Mouse (Mus musculus) v-Abl transformed pro-B cells (cell line): ENCODE results near the gene Fam219b.

Experiments
- in situ Hi-C, 2 experiments: fragments of 400-800 bp; cut with MboI; formaldehyde crosslinking; loops; one replicate each; pipeline ENCODE4 v1.15.1; 2025; ENCODE audit not compliant: unreplicated experiment in 2 of 2

The Fam219b gene

DNA sequence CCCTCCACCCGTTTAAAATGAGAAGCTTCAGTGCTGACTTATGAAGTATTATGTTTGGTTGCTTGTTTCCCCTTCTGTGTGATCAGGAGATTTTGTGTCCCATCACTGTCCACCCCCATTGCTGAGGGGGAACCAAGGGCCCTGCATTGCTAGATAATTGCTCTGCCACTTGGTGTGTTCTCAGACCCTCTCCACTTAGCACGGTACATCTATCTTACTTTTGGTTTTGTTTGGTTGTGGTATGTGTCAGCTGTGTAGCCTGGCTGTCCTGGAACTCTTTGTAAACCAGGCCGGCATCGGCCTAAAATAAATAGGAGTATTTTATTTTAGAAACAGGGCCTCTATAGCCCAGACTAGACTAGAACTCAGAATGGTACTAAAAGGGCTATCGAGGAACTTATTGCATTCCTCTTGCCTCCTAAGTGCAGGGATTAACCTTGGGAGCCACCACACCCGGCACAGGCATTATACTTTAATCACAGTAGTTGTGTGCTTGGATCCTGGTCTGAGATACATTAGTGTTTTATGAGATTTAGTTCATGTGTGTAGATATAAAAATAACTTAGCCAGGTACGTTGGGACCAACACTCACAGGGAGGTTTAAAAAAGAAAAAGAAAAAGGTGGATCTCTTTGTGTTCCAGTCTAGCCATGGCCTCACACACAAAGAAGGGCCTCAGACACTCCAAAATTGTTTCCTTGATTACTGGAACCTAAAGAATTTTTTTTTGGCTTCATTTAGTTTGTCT lies 15.0 kb upstream of the Fam219b start:
- in situ Hi-C loops, result loop anchor here (5.0 to 25.0 kb wide), 6 partner anchors 35 to 585 kb away; partner anchors contain the start of genes Csk (in 1 of the 2), Cyp11a1 (in 1 of the 2), Imp3 (in 1 of the 2) and Ppcdc (in 1 of the 2)

DNA sequence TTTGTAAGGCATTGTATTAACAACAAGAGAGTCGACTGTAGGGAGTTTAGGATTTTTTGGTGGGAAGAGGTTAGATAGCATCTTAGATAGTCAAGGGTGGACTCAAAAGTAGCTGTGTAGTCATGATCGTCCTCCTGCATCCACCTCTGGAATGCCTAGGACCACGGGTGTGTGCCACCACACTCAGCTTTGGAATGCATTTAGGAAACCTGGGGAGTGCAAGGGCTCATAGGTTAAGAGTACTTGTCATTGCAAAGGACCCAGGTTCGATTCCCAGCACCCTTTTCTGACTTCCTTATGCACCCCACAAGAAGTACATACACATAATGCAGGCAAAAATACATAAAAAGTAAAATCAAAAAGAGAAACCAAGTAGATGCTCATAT lies 14.5 kb upstream of the Fam219b start:
- in situ Hi-C loops, result loop anchor here (5.0 to 25.0 kb wide), 6 partner anchors 36 to 586 kb away; partner anchors contain the start of genes Csk (in 1 of the 2), Cyp11a1 (in 1 of the 2), Imp3 (in 1 of the 2) and Ppcdc (in 1 of the 2)

DNA sequence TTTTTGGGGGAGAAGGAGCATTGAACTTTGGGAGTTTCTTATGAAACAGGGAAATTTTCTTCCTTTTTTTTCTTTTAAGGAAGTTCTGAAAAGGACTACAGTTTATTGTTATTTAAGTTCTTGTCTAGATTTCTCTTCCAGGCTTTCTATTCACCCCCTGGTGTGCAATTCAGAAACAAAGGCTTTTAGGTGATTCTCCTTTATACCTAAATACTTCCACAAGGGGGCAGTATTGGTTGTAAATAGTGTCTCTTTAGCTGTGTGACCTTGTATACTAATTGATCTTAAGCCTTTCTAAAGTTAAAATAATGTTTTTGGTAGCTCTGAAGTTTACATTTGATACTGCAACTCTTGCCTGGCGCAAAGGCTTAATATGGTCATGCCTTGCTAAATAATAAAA lies 13.6 kb upstream of the Fam219b start:
- in situ Hi-C loops, result loop anchor here (5.0 to 25.0 kb wide), 6 partner anchors 36 to 586 kb away; partner anchors contain the start of genes Csk (in 1 of the 2), Cyp11a1 (in 1 of the 2), Imp3 (in 1 of the 2) and Ppcdc (in 1 of the 2)

DNA sequence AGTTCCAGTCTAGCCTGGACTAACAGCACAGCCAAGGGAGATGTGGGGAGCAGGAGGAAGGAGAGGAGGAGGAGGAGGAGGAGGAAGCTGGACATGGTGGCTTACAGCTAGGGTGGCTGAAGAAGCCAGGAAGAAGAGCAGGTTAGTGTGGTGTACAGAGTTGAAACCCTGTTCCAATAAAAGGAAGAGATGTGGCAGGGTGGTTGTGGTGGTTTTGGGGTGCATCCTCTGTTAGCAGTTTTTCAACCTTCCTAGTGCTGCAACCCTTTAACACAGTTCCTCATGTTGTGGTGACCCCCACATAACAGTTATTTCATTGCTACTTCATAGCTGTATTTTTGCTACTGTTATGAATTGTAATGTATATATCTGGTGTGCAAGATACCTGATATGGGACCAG lies 12.9 kb upstream of the Fam219b start:
- in situ Hi-C loops, result loop anchor here (5.0 to 25.0 kb wide), 6 partner anchors 37 to 587 kb away; partner anchors contain the start of genes Csk (in 1 of the 2), Cyp11a1 (in 1 of the 2), Imp3 (in 1 of the 2) and Ppcdc (in 1 of the 2)

DNA sequence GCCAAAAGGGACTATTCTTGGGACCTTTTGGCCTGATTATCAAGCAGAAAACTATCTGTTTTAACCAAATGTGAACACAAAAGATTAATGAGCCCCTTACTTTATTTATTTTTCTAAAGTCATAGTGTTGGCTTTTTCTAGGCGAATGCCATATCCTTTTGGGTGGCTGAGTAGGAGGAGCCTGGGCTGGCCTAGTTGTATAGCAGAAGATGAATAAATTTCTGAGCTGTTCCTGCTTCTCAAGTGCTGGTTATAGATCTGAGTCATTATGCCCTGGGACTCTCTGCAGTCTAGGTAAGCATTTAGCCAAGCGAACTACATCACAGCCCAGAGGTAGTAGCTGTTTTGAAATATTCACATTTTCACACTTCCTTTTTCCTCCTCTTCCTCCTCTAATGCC lies 11.8 kb upstream of the Fam219b start:
- in situ Hi-C loops, result loop anchor here in 1 of 2 experiments (10.0 kb wide), 2 partner anchors 219 to 479 kb away; partner anchors contain the start of gene Cyp11a1

DNA sequence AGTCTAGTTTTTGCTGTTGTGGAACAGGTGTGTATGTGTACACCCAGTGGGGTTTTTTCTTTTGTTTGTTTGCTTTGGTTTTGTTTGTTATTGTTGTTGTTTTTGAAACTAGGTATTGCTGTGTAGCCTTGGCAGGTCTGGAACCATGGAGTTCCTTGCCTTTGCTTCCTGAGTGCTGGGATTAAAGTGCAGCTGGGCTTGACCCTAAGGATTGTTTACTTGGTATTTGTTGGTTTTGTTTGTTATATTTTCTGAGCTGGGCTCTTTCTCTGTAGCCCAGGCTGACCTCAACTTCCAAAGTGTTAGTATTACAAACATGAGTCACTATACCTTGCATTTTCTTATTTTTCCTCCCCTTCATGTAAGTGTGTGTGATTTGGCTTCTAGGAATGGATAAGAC lies 10.9 kb upstream of the Fam219b start:
- in situ Hi-C loops, result loop anchor here in 1 of 2 experiments (10.0 kb wide), 2 partner anchors 218 to 478 kb away; partner anchors contain the start of gene Cyp11a1

DNA sequence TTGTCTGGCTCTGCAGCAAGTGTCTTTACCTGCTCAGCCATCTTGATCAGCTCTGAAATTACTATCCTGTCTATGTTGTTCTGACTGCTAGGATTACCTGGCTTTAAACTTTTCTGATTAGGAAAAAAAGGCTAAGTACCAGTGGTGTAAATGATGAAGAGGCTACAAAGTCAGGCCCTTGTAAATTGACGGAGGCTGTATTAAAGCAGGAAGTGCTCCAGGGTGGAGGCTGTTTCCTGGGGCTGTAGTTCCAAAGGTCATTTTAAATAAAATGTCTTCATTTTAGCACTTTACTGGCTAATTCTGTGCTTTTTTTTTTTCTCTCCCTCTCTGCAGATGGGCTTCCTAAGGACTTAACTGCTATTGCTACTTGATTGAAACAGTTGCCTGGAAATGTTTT lies 5.4 kb upstream of the Fam219b start:
- in situ Hi-C loops, result loop anchor here in 1 of 2 experiments (10.0 kb wide), 1 partner anchor 223 kb away; no protein-coding TSS in a partner anchor

DNA sequence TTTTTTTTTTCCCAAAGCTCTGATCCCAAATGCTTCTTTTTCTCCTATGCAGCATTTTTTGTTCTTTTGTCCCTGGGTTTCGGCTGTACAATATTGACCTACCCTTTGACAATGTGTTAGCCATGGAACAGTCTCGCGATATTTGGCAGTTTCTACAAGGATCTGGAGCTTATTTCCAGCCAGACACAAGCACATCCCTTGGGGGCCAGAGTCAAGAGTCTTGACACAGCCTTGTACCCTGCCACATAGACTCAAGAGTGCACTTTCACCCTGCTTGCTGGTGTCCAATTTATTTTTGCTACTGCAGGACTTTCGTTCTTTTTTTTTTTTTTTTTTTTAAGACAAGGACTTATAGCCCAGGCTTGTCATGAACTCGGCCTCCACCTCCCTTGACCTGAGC lies 966 bp upstream of the Fam219b start:
- in situ Hi-C loops, result loop anchor here in 1 of 2 experiments (10.0 kb wide), 1 partner anchor 218 kb away; no protein-coding TSS in a partner anchor

DNA sequence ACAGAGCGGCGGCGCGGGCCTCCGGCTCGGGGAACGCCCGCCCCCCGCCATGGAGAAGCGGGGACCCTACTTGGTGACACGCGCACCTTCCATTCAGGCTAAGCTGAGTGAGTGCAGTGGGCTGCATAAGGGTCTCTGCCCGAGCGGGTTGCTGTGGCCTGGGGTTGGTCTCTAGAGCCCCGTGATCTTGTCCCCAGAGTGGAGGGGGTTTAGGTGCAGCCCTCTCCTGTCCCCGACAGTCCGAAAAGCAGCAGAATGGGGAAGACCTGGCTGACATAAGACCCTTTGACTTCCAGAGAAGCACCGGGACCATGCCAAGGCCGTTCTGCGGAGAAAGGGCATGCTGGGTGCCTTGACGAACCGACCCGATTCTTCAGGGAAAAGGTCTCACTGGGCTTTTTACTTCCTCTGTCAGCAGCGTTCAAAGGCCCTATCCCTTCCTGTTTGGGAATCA lies 427 bp downstream of the Fam219b start:
- in situ Hi-C loops, result loop anchor here in 1 of 2 experiments (10.0 kb wide), 1 partner anchor 217 kb away; no protein-coding TSS in a partner anchor

DNA sequence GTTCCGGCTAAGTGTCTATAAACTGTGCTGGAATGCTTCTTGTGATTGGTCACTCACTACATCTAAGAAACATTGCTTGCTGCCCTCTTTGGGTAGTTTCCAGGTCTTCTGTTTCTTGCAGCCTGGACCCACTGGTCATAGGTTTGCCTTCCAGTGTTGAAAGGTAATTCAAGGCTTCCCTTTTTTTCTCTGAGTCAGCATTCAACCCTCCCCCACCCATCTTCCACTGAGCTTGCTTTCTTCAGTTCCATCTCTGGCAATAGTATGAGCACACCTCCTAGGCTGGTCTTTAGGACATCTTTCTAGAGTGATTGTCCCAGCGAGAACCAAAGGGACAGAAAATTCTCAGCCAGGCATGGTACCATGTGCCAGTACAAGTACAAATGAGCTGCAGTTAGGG lies 2.2 kb downstream of the Fam219b start:
- in situ Hi-C loops, result loop anchor here in 1 of 2 experiments (10.0 kb wide), 1 partner anchor 215 kb away; no protein-coding TSS in a partner anchor

DNA sequence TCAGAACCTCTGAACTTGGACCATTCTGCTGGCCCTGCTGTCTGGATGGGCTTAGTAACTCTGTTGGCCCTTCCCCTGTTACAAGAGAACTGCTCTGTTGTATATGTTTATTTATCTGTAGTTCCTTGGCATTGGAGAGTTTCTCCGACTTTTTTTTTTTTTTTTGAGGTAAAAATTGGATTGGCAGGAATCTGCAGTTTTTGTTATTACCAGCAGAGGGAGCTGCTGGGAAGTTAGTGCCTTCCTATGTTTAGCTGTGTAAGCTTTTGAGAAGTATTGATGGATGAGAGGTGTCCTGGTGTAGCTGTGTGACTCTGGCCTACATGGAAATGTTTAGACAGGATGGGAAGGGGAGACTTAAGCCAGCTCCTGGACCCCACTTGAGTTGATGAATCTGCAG lies 4.0 kb downstream of the Fam219b start:
- in situ Hi-C loops, result loop anchor here in 1 of 2 experiments (5.0 kb wide), 2 partner anchors 81 to 116 kb away; partner anchors contain the start of gene Lman1l

DNA sequence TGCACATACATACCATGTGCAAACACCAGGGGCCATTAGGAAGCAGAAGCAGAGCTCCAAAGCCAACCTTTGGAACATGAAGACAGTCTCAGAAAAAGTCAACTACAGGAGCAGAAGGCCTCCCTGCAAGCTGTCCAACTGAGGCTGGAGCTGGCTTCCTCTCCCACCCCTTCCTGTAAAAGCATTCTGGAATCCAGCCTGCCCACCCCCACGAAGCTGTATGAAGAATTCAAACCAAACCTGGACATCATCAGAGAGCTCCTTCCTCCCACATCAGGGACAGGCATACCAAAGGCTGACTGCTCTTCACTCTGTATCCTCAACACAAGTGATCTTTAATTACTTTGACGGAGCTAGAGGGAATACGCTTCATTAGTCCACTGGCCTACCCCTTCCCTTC lies 6.6 kb downstream of the Fam219b start:
- in situ Hi-C loops, result loop anchor here in 1 of 2 experiments (5.0 kb wide), 2 partner anchors 78 to 113 kb away; partner anchors contain the start of gene Lman1l

DNA sequence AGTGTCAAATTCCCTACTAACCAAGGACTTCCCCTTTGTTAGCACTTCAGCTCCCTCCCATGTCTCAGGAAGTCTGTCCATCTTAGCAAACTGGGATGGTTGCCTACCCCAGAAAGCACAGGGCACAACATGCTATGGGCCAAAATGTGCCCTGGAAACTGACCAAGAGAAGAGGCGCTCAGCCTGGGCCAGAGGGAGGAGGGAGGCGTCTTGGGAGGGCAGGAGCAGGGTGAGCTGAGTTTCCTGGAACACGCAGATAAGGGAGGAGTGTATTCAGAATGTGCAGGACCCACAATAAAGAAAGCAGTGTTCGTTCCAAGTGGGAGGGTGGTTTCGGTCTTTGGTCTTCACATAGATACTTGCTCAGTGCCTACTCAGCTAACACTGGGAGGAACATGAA lies 10.0 kb downstream of the Fam219b start:
- in situ Hi-C loops, result no loop called here

DNA sequence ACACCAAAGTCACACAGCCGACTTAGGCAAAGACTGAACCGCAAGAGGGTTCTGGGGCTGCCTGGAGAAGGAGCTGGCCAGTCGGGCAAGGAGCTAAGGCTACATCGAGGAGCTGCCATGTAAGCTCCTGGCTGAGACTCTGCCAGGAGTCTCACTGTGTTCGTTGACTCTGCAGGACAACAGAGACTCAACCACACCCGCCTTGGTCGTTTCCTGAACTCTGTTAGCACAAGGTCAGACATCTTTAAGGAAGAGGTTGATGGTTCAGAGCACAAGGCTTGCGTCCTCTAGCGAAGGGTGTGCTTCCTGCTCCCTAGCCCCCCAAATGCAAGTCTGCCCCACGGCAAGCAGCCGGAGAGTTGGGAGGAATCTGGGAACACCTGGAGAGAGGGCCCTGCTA lies 10.5 kb downstream of the Fam219b start:
- in situ Hi-C loops, result no loop called here

DNA sequence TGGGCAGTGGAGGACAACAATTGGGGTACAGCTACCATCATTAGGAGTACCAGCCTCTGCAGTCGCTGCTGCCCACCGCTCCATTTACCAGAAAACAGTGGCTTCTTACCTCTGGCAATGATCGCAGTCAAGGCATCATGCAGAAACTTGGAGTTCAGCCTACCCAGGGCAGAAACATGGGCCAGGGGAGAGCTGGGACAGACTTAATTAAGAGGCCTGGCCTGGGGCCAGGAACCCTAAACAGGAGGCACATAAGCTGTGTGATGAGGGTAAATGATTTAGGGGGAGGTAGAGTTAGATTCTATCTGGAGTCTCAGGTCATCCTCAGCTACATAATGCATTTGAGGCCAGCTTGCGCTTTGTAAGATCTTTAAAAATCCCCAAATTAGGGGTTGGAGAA lies 11.9 kb downstream of the Fam219b start:
- in situ Hi-C loops, result no loop called here

DNA sequence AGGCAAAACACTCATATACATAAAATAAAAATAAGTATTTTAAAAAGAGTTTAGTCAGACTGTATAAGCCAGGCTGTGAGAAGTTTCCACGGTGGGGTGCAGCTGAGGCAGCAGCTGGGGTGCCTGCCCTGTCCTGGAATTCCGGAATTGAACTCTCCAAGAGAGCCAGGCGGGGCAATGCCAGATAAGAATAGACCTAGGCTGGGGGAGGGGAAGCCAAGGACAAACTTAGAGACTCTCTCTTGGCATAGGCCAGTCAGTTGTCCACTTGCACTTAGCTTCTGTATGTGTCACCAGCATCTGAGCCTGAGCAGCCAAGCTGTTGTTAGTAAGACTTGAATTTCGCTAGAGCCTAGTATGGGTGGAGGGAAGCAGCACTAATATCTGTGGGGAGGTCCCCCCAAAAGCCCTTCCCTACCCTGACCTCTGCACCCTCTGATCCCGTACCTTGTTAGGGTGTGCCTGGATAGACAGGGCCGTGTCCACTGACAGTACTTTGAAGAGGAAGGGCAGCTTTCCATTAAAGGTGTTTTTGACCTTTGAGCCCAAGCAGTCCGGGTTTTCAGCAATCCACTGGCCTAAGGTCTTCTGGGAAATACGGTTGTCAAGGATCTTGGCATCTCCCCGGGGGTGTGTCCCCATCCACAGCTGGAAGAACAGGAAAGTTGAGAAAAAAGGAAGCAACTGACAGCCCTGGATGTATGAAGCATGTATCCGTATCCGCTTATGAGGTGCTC lies 13.0 kb downstream of the Fam219b start:
- in situ Hi-C loops, result no loop called here

DNA sequence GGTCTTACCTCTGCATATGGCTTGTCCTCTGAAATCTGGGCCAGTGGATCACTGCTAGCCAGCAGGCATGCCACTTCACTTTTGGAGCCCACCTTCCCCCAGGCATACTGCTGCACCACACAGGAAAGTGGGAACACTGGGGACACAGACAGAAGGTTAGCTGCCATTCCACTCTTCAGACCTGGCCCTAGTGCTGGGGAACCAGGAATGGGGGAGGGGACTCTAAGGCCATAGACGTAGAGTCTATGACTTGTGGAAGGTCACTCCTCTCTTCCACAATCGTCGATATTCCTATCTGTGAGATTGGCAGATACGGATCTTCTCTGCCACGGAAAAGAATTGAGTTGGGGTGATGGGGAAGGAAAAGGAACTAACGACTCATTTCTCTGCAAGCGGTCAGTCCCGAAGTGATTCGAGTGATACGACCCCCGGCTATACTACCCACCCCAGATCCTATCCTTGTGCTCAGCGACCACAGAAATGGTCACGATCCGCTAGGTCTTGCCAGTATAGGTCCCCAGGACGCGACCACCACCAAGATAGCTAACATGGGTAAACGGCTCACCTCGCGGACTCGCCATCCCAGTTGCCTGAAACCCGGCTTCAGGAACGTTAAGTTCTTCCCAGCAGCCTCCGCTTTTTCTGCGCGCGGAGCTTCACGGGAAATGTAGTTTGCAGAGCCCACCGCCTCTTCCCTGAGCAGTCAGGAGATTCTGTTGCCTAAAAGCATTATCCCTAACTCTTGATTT lies 15.0 kb downstream of the Fam219b start, which contains the start of gene Mpi:
TSS of gene Mpi (minus strand) at position 625 of the 749 bp plus-strand sequence.
- in situ Hi-C loops, result no loop called here

DNA sequence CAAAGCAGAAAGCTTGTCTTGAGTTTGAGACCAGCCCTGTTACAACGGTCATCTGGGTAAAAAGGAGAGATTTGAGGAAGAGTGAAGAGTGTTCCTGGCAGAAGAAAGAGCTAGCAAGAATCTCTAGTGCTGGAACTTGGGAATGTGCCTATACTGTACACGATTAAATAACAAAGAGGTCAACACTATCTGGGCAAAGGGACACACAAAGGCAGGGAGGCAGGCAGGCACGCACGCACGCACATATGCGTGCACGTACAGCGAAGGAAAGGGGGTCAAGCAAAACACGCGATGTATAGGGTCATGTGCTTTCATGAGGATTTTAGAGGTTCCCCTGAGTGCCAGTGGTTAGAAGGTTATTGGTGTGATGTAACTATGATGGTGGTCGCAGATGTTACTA lies 15.8 kb downstream of the Fam219b start:
- in situ Hi-C loops, result no loop called here

DNA sequence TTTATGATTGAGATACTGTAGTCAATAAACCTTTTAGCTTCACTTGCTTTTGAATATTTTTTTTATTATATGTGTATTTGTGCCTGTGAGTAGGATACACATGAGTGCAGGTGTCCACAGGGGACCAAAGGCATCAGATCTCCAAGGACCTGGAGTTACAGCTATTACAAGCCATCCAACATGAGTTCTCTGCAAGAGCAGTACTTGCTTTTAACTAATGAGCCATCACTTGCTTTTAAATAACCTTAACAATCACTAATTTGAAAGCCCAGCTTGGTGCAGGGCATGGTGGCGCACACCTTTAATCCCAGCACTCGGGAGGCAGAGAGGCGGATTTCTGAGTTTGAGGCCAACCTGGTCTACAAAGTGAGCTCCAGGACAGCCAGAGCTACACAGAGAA lies 17.4 kb downstream of the Fam219b start:
- in situ Hi-C loops, result no loop called here

DNA sequence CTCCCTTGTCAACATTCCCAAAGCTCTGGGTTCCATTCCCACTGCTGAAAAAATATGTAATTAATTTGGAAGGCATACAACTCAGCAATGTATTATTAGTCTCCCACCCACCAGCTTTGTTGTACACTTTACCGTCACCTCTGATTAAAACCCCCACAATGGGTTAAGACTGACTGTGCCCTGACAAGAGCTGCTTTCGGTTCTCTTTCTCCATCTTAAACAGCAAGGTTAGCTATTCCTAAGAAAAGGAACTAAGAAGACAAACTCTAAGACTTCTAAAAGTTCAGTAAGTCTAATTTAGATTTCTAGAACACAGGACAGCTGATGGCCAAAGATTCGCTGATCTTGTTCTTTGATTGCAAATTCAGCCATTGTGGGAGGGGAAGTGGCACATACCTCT lies 19.9 kb downstream of the Fam219b start:
- in situ Hi-C loops, result no loop called here
